In genomic region chr8:110617801-110618358, GRCm38 (mm10) we compare ENCODE assay signal across 8 mouse cellular contexts. TPM values are rescaled to one million over a fixed set of nuclear protein-coding genes. Genes with fewer than 3 reads are reported as not detected.
A peak's percentile ranks its signal among the peaks of the same experiment; 100 is the strongest.
DNase-seq lines count a peak whose midpoint lies in the region; ATAC-seq and TF ChIP-seq lines count a peak whose summit lies in the region.

No protein-coding gene starts in this region.

- DNase-seq in spleen, adult 2 months (ENCODE audit: low read depth in 1 of 2, low spot score in 2 of 2) = no peak
- no peak for DNase-seq in spleen, postnatal 10 days (ENCODE audit: low spot score in 2 of 2)
- no peak for DNase-seq in limb, embryonic 14.5 days (ENCODE audit: low spot score)
- no peak for DNase-seq in cerebellum, adult 9-10 months

- H3K9ac ChIP-seq in limb, embryonic 14.5 days (ENCODE audit: low read depth, low read length, severe bottlenecking) = no peak overlapping the region
- no peak overlapping the region for H3K9ac ChIP-seq in stomach, embryonic 14.5 days (replicated peaks; ENCODE audit: low read depth, low read length)

- TF ChIP-seq CTCF in spleen, adult 2 months (IDR thresholded peaks at IDR 0.05; ENCODE audit: extremely low read depth, insufficient read depth, insufficient read length, insufficient replicate concordance) = no peak

- no peak for TF ChIP-seq POLR2A in spleen, adult 2 months (IDR thresholded peaks at IDR 0.05; ENCODE audit: low read depth, low read length)
- TF ChIP-seq POLR2A in limb, embryonic 14.5 days (IDR thresholded peaks at IDR 0.05; ENCODE audit: borderline replicate concordance, extremely low read depth, insufficient read depth, insufficient read length) = no peak

- no peak for ATAC-seq in erythroblast, adult 5-6 weeks (replicated peaks; ENCODE audit: low FRiP score, poor library complexity, severe bottlenecking)
- no peak for ATAC-seq in limb, embryonic 14.5 days (ENCODE audit: low FRiP score, low read depth)
- ATAC-seq in stomach, embryonic 14.5 days (ENCODE audit: insufficient number of reproducible peaks, insufficient read depth, low FRiP score, low read depth) = peak; percentile 4; the same call in 1 of the 2 replicates
- no peak for ATAC-seq in activated CD4-positive, CD25-positive, alpha-beta regulatory T cell, adult 4 months

- no peak overlapping the region for H3K27ac ChIP-seq in spleen, adult 2 months (ENCODE audit: insufficient read depth, low read length)
- H3K27ac ChIP-seq in limb, embryonic 14.5 days (replicated peaks; ENCODE audit: low read depth, low read length) = no peak overlapping the region
- H3K27ac ChIP-seq in stomach, embryonic 14.5 days (ENCODE audit: low read length) = no peak overlapping the region

- peaks cover 2% of the 10 kb centered on the region for H3K27me3 ChIP-seq in erythroblast, embryonic 14.5 days (ENCODE audit: control insufficient read depth)
- no peaks in the 10 kb centered on the region for H3K27me3 ChIP-seq in spleen, adult 2 months (ENCODE audit: control insufficient read depth, insufficient read depth, low read length)
- H3K27me3 ChIP-seq in limb, embryonic 14.5 days (ENCODE audit: control insufficient read depth, insufficient read depth, low read length) = no peaks in the 10 kb centered on the region
- no peaks in the 10 kb centered on the region for H3K27me3 ChIP-seq in stomach, embryonic 14.5 days (ENCODE audit: control insufficient read depth, insufficient read depth, low read length)

- 28% methylated on average over 14 of the region's 14 CpGs for WGBS in spleen, adult 2 months
- 29% methylated on average over 14 of the region's 14 CpGs for WGBS in limb, embryonic 14.5 days
- 22% methylated on average over 14 of the region's 14 CpGs for WGBS in stomach, embryonic 14.5 days

- no peaks in the 10 kb centered on the region for H3K9me3 ChIP-seq in erythroblast, embryonic 14.5 days (ENCODE audit: control insufficient read depth, low read length)
- H3K9me3 ChIP-seq in limb, embryonic 14.5 days (ENCODE audit: control insufficient read depth, low read length) = no peaks in the 10 kb centered on the region
- H3K9me3 ChIP-seq in stomach, embryonic 14.5 days (ENCODE audit: control insufficient read depth, low read depth, low read length) = no peaks in the 10 kb centered on the region

- peaks cover 4% of the 10 kb centered on the region for H3K36me3 ChIP-seq in erythroblast, embryonic 14.5 days (ENCODE audit: control insufficient read depth)
- H3K36me3 ChIP-seq in spleen, adult 2 months (ENCODE audit: control insufficient read depth, insufficient read depth, low read length) = no peaks in the 10 kb centered on the region
- H3K36me3 ChIP-seq in limb, embryonic 14.5 days (ENCODE audit: control insufficient read depth, insufficient read depth, low read length) = no peaks in the 10 kb centered on the region
- no peaks in the 10 kb centered on the region for H3K36me3 ChIP-seq in stomach, embryonic 14.5 days (ENCODE audit: control insufficient read depth, insufficient read depth, low read length)

- peak overlapping the region; percentile 99 for H3K4me3 ChIP-seq in erythroblast, embryonic 14.5 days (replicated peaks)
- peak overlapping the region; percentile 49 for H3K4me3 ChIP-seq in spleen, adult 2 months (ENCODE audit: extremely low read depth, insufficient read depth, insufficient read length)
- H3K4me3 ChIP-seq in limb, embryonic 14.5 days (replicated peaks; ENCODE audit: low read length) = peak overlapping the region; percentile 94
- peak overlapping the region; percentile 81 for H3K4me3 ChIP-seq in stomach, embryonic 14.5 days (ENCODE audit: low read depth, low read length)

- peak overlapping the region; percentile 86 for H3K4me2 ChIP-seq in limb, embryonic 14.5 days (replicated peaks; ENCODE audit: low read depth, low read length, severe bottlenecking)
- peak overlapping the region; percentile 85 for H3K4me2 ChIP-seq in stomach, embryonic 14.5 days (replicated peaks; ENCODE audit: low read depth, low read length)

- peaks cover 43% of the 10 kb centered on the region for H3K4me1 ChIP-seq in erythroblast, embryonic 14.5 days (ENCODE audit: control insufficient read depth)
- peaks cover 3% of the 10 kb centered on the region; the same call in 1 of the 2 replicates for H3K4me1 ChIP-seq in spleen, adult 2 months (ENCODE audit: control insufficient read depth, insufficient read depth, insufficient read length)
- H3K4me1 ChIP-seq in limb, embryonic 14.5 days (ENCODE audit: control insufficient read depth, insufficient read depth, low read length) = peaks cover 13% of the 10 kb centered on the region
- H3K4me1 ChIP-seq in stomach, embryonic 14.5 days (ENCODE audit: control insufficient read depth, insufficient read depth, low read length) = peaks cover 8% of the 10 kb centered on the region; the same call in 1 of the 2 replicates

RNA-seq across cellular contexts. Expression of gene Vac14, which starts 0.5 kb away (rescaled TPM):
- 5.9 and 6.5 TPM in 2 replicates for polyA plus RNA-seq in erythroblast, embryonic 14.5 days (2012)
- 6.1 and 10.9 TPM in 2 replicates for total RNA-seq in erythroblast, adult 5-6 weeks (2015; ENCODE audit: low replicate concordance)
- 4.2 and 5.5 TPM in 2 replicates for total RNA-seq in erythroblast, adult 5-6 weeks (2017; ENCODE audit: low replicate concordance)
- polyA plus RNA-seq in spleen, adult 2 months (2012; rRNA removed) = 34.3 and 42.6 TPM in 2 replicates
- 24.8 and 29.8 TPM in 2 replicates for polyA plus RNA-seq in limb, embryonic 14.5 days (2012; rRNA removed)
- 19.1 and 23.3 TPM in 2 replicates for polyA plus RNA-seq in limb, embryonic 14.5 days (2014; fragmentation: Nextera tagmentation; extraction: Ambion mirVana)
- polyA plus RNA-seq in stomach, embryonic 14.5 days (2014; fragmentation: Nextera tagmentation; extraction: Ambion mirVana) = 18.7 and 20.9 TPM in 2 replicates
- polyA plus RNA-seq in activated CD4-positive, CD25-positive, alpha-beta regulatory T cell, adult 4 months (2017; shearing (Covaris generic)) = 1 to 10 TPM; 6.6 to 7.6 TPM

Comparison
In these comparisons a context has a peak if more than half of its experiments do, and no peak if none do; other contexts are left out.
1. H3K4me3 ChIP-seq: peak in every context shown above with its lines; median percentile 99 in erythroblast, embryonic 14.5 days; 94 in limb, embryonic 14.5 days; 81 in stomach, embryonic 14.5 days; 49 in spleen, adult 2 months.